Mouse (Mus musculus): ENCODE results near the gene Dap3.
"Not testable (repeated sequence)": the region's sequence is repeated elsewhere in the genome, so short reads cannot be mapped to it uniquely, and the experiment has no call there.

The Dap3 gene

DNA sequence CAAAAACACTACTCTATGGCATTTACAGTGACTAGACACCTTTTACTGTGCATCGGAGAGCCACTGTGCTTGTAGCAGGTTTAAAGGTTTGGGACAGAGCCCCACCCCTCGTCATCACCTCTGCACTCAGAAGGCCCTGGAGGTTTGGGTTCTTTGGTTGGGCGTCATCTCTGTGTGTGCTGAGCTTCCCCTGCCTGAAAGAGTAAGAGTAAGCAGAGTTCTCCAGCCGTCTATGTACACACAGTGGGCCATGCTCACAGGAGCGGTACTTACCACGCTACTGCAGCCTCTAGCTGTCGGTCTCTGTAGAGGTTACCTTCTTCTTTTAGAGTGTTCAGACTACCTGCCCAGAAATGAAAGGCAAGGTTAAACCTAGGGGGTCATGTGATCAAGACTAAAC lies 38.4 kb downstream of the Dap3 start:
- DNase-seq: no peak

DNA sequence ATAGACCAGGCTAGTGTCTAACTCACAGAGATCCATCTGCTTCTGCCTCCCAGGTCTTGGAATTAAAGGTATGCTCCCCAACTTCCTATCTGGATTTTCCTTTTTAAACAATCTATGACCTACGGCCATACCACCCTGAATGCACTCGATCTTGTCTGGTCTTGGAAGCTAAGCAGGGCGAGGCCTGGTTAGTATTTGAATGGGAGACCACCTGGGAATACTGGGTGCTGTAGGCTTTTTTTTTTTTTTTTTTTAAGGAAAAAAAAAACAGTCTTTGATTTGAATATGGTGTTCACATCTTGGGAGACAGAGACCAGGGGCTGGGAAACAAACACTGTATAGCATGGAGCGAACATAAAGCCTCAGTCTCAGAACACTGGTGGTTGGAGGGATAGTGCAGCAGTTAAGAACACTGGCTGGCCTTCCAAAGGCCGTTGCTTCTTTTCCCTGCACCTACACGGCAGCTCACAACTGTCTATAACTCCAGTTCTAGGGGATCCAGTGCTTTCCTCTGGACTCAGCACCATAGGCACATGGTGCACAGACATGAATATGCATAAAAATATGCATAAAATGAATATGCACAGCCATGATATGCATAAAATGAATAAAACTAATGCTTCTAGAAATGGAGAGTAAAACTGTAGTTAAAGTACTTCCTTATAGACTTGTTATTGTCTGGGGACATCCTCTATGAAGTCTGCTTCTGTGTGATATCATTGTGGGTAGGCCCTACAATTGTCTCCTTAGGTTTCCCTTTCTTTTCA lies 44.4 kb downstream of the Dap3 start:
- no peak for DNase-seq

DNA sequence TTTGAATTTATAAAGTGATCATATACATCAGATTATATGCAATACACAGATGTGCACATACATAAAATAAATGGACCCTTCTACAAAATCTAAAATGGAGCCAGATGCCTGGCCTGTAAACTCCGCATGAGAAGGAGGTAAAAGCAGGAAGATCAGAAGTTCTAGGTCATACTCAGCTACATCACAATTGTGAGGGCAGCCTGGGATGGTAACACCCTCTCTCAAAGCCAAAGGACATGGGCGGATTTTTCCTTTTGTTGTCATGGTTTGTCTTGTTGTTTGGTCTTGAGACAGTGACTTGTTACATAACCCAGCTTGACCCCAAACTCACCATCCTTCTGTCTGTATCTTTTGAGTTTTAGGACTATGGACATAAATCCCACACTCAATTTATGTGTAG lies 45.2 kb downstream of the Dap3 start:
- no peak for DNase-seq

DNA sequence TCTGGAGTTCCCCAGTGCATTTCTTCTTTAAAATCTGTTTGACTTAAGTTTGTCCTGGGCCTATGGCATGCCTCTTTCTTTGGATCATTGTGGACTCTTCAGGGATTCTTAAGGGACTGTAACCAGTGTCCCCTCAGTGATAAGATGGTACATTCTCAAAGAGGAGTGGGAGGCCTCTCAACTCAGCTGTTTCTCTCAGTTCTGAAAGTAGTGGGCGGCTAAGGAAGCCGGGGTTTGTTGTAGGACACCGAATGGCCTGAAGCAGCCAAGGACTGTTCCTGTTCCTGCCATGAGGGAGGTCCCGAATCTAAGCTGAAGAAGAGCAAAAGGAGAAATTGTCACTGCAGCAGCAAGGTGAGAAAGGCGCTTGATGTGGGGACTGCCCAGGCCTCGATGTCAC lies 45.8 kb downstream of the Dap3 start:
- no peak for DNase-seq

DNA sequence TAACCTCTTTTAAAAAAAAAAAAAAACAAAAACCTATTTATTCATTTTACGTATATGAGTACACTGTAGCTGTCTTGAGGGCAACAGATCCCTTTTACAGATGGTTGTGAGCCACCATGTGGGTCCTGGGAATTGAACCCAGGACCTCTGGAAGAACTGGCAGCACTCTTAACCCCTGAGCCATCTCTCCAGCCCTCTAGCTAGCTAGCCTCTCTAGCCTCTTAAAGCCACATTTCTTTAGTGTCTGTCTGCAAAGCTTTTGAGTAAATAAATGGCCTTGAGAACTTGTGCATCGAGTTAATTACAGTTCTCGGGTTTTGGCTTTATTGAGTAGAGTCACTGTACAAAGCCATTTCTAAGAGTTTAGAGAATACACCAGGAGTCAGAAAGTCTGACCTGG lies 46.2 kb downstream of the Dap3 start:
- no peak for DNase-seq

DNA sequence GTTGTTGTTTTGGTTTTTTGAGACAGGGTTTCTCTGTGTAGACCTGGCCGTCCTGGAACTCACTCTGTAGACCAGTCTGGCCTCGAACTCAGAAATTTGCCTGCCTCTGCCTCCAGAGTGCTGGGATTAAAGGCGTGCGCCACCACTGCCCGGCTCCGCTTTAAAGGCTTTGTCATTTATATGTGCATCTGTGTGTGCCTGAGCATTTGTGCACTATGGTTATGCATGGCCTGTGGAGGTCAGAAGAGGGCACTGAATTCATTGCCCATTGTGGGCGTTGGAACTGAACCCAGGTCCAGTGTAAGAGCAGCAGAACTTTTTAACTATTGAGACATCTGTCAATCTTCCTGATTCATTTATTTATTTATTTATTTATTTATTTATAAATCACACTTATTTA lies 58.0 kb downstream of the Dap3 start:
- DNase-seq: not testable (repeated sequence)

DNA sequence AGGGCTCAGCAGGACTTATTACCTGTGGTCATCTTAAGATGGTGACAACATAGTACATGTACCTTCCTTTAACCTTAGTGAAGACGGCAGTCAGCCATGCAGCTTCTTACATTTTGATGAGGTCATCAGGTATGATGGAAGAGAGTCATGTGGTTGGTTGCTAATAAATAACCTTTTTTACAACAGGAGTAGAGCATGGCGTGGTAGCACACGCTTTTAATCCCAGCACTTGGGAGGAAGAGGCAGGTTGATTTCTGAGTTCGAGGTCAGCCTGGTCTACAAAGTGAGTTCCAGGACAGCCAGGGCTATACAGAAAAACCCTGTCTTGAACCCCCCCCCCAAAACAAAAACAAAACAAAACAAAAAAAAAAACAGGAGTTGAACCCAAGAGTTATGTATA lies 68.4 kb downstream of the Dap3 start:
- DNase-seq: not testable (repeated sequence)

Measured in lung, postnatal 10 days (tissue).